Mouse (Mus musculus): Measurements from ENCODE around the gene Zfp385c.

- no peak for TF ChIP-seq CTCF (IDR thresholded peaks at IDR 0.05; ENCODE audit: borderline replicate concordance, control insufficient read depth, extremely low read depth, insufficient read depth, low read length, poor library complexity)
- TF ChIP-seq POLR2A (IDR thresholded peaks at IDR 0.05; ENCODE audit: control insufficient read depth, extremely low read depth, insufficient read depth, low read length, poor library complexity) = no peak
Measured at GRCm38 (mm10) chr11:100681826-100682225, 10.4 kb downstream of the Zfp385c start.
